Mouse (Mus musculus): ENCODE data around the gene Ubtd2.

DNA sequence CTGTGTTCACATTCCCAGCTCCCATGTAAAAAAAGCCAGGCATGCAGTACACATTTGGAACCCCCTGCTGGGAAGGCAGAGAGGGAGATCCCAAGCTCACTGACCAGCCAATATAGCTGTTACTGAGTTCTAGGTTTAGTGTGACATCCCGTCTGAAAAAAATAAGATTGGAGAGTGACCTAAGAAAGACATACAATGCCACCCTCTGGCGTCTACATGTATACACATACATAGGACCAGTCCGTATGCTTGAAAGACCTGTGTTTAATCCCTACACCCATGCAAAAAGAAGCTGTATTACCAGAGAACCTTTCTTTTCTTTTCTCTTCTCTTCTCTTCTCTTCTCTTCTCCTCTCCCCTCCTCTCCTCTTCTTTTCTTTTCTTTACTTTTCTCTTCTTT lies 30.1 kb downstream of the Ubtd2 start:
- TF ChIP-seq GATA1 (IDR thresholded peaks at IDR 0.05; ENCODE audit: low read length) (no peak), TAL1 (IDR thresholded peaks at IDR 0.05; ENCODE audit: low read length) (no peak)
